Comparison of ENCODE assay signal across 8 mouse cellular contexts in genomic region chr1:91299026-91299706, GRCm38 (mm10). TPM values are rescaled to one million over a fixed set of nuclear protein-coding genes. Genes with fewer than 3 reads are reported as not detected.
A peak's percentile ranks its signal among the peaks of the same experiment; 100 is the strongest.
DNase-seq lines count a peak whose midpoint lies in the region; ATAC-seq and TF ChIP-seq lines count a peak whose summit lies in the region.

No protein-coding gene starts in this region.

- DNase-seq in heart, adult 2 months = no peak
- DNase-seq in heart, adult 9 months (ENCODE audit: low spot score in 2 of 2) = no peak
- peak; percentile 35 for DNase-seq in CD4-positive helper T cell, adult 2 months (ENCODE audit: low read depth, low spot score)
- no peak for DNase-seq in liver, embryonic 14.5 days (ENCODE audit: low read depth in 3 of 3, low spot score in 3 of 3)
- no peak for DNase-seq in ovary, postnatal 36 days (ENCODE audit: low spot score)
- DNase-seq in frontal cortex, adult 2 months (ENCODE audit: extremely low spot score in 1 of 2, low spot score in 1 of 2) = no peak
- no peak for DNase-seq in right cerebral cortex, adult 2 months (ENCODE audit: low spot score in 2 of 2)

- H3K4me1 ChIP-seq in heart, adult 2 months (ENCODE audit: control insufficient read depth, insufficient read depth, low read length) = peaks cover 3% of the 10 kb centered on the region
- peaks cover 7% of the 10 kb centered on the region for H3K4me1 ChIP-seq in forebrain, embryonic 13.5 days
- H3K4me1 ChIP-seq in liver, embryonic 14.5 days (replicated peaks; ENCODE audit: control insufficient read depth in 2 of 2, insufficient read depth in 2 of 2, low read length in 1 of 2) = peaks cover 19 to 34% of the 10 kb centered on the region in 2 experiments

- ATAC-seq in forebrain, embryonic 13.5 days = no peak
- no peak for ATAC-seq in liver, embryonic 14.5 days (ENCODE audit: insufficient read depth)

- H3K36me3 ChIP-seq in heart, adult 2 months (ENCODE audit: control insufficient read depth, insufficient read depth, low read length) = no peaks in the 10 kb centered on the region; the same call in 1 of the 2 replicates
- peaks cover 10% of the 10 kb centered on the region; the same call in 1 of the 2 replicates for H3K36me3 ChIP-seq in forebrain, embryonic 13.5 days (ENCODE audit: poor library complexity, severe bottlenecking)
- peaks cover 9% of the 10 kb centered on the region for H3K36me3 ChIP-seq in liver, embryonic 14.5 days (replicated peaks; ENCODE audit: control insufficient read depth, insufficient read depth, low read depth)

- H3K9me3 ChIP-seq in forebrain, embryonic 13.5 days (replicated peaks) = no peaks in the 10 kb centered on the region
- no peaks in the 10 kb centered on the region for H3K9me3 ChIP-seq in liver, embryonic 14.5 days (ENCODE audit: control insufficient read depth, low read length)

- intact Hi-C loops in heart, adult 2 months (cut with DNase I) = no loop called here

- H3K27ac ChIP-seq in heart, adult 2 months = peak overlapping the region; percentile 31; the same call in 1 of the 2 replicates
- H3K27ac ChIP-seq in forebrain, embryonic 13.5 days = no peak overlapping the region
- peak overlapping the region; percentile 37 for H3K27ac ChIP-seq in liver, embryonic 14.5 days

- H3K4me2 ChIP-seq in forebrain, embryonic 13.5 days = peak overlapping the region; percentile 78
- peak overlapping the region; percentile 97 for H3K4me2 ChIP-seq in liver, embryonic 14.5 days (ENCODE audit: low read depth)

- H3K4me3 ChIP-seq in heart, adult 2 months = peak overlapping the region; percentile 74
- H3K4me3 ChIP-seq in forebrain, embryonic 13.5 days = peak overlapping the region; percentile 85
- H3K4me3 ChIP-seq in liver, embryonic 14.5 days (ENCODE audit: insufficient read depth in 1 of 2, low read depth in 2 of 2, low read length in 2 of 2) = peak overlapping the region; percentile 81 to 89

- TF ChIP-seq CTCF in heart, adult 2 months (IDR thresholded peaks at IDR 0.05) = no peak
- TF ChIP-seq CTCF in liver, embryonic 14.5 days (IDR thresholded peaks at IDR 0.05; ENCODE audit: low read depth) = no peak

- H3K79me2 ChIP-seq in heart, adult 2 months (replicated peaks; ENCODE audit: control insufficient read depth, insufficient read depth, low read length) = no peaks in the 10 kb centered on the region

- TF ChIP-seq EP300 in heart, adult 2 months (IDR thresholded peaks at IDR 0.05; ENCODE audit: insufficient read depth, low read depth, low read length) = no peak
- TF ChIP-seq EP300 in liver, embryonic 14.5 days (IDR thresholded peaks at IDR 0.05; ENCODE audit: low read depth) = no peak

- no peak for TF ChIP-seq POLR2A in heart, adult 2 months (IDR thresholded peaks at IDR 0.05; ENCODE audit: insufficient read depth, low read depth, low read length)

- WGBS in heart, adult 2 months = 62% methylated on average over 13 of the region's 13 CpGs
- WGBS in forebrain, embryonic 13.5 days = 87% methylated on average over 13 of the region's 13 CpGs
- WGBS in liver, embryonic 14.5 days (ENCODE audit: insufficient replicate concordance) = 52% methylated on average over 13 of the region's 13 CpGs

- no peaks in the 10 kb centered on the region for H3K27me3 ChIP-seq in heart, adult 2 months (ENCODE audit: control insufficient read depth, insufficient read depth, low read length)
- no peaks in the 10 kb centered on the region for H3K27me3 ChIP-seq in forebrain, embryonic 13.5 days
- no peaks in the 10 kb centered on the region for H3K27me3 ChIP-seq in liver, embryonic 14.5 days (ENCODE audit: control insufficient read depth, insufficient read depth, low read length)

- H3K9ac ChIP-seq in heart, adult 2 months (ENCODE audit: low read depth, low read length) = peak overlapping the region; percentile 12
- peak overlapping the region; percentile 84 for H3K9ac ChIP-seq in forebrain, embryonic 13.5 days
- H3K9ac ChIP-seq in liver, embryonic 14.5 days (replicated peaks) = peak overlapping the region; percentile 69

RNA-seq across cellular contexts. Expression of gene Scly, which starts 1.0 kb away (rescaled TPM):
- total RNA-seq in heart, adult 2 months (2021) = 10 to 100 TPM; 17.0 to 19.2 TPM
- polyA plus RNA-seq in heart, adult 2 months (2012; rRNA removed) = 14.4 and 18.3 TPM in 2 replicates
- polyA plus RNA-seq in forebrain, embryonic 13.5 days (2015; fragmentation: Nextera tagmentation; extraction: Ambion mirVana) = 10.0 and 10.9 TPM in 2 replicates
- 20.7 and 21.0 TPM in 2 replicates for polyA plus RNA-seq in liver, embryonic 14.5 days (2012; rRNA removed)
- polyA plus RNA-seq in liver, embryonic 14.5 days (2014; fragmentation: Nextera tagmentation; extraction: Ambion mirVana) = 21.0 and 22.6 TPM in 2 replicates
- 19.6 and 20.0 TPM in 2 replicates for polyA plus RNA-seq in frontal cortex, adult 2 months (2012; rRNA removed)

RNA-seq across cellular contexts. Expression of gene Espnl, which starts 22.7 kb away (rescaled TPM):
- total RNA-seq in heart, adult 2 months (2021) = not detected
- polyA plus RNA-seq in heart, adult 2 months (2012; rRNA removed) = 0.06 TPM in 2 replicates
- 0.05 TPM in 1 of 2 replicates, not detected in the other for polyA plus RNA-seq in forebrain, embryonic 13.5 days (2015; fragmentation: Nextera tagmentation; extraction: Ambion mirVana)
- polyA plus RNA-seq in liver, embryonic 14.5 days (2012; rRNA removed) = 0.01 and 0.03 TPM in 2 replicates
- 0.01 TPM in 1 of 2 replicates, not detected in the other for polyA plus RNA-seq in liver, embryonic 14.5 days (2014; fragmentation: Nextera tagmentation; extraction: Ambion mirVana)
- 0.21 and 0.28 TPM in 2 replicates for polyA plus RNA-seq in frontal cortex, adult 2 months (2012; rRNA removed)

RNA-seq across cellular contexts. Expression of gene Ube2f, which starts 49.1 kb away (rescaled TPM):
- 10 to 100 TPM; 43.1 to 48.1 TPM for total RNA-seq in heart, adult 2 months (2021)
- 39.4 and 62.5 TPM in 2 replicates for polyA plus RNA-seq in heart, adult 2 months (2012; rRNA removed)
- 81.3 and 82.6 TPM in 2 replicates for polyA plus RNA-seq in forebrain, embryonic 13.5 days (2015; fragmentation: Nextera tagmentation; extraction: Ambion mirVana)
- polyA plus RNA-seq in liver, embryonic 14.5 days (2012; rRNA removed) = 31.0 and 41.1 TPM in 2 replicates
- 58.3 and 61.1 TPM in 2 replicates for polyA plus RNA-seq in liver, embryonic 14.5 days (2014; fragmentation: Nextera tagmentation; extraction: Ambion mirVana)
- 60.1 and 62.1 TPM in 2 replicates for polyA plus RNA-seq in frontal cortex, adult 2 months (2012; rRNA removed)

RNA-seq across cellular contexts. Expression of gene Klhl30, which starts 51.6 kb away (rescaled TPM):
- total RNA-seq in heart, adult 2 months (2021) = 10 to 100 TPM; 34.7 to 46.0 TPM
- 59.8 and 72.0 TPM in 2 replicates for polyA plus RNA-seq in heart, adult 2 months (2012; rRNA removed)
- polyA plus RNA-seq in forebrain, embryonic 13.5 days (2015; fragmentation: Nextera tagmentation; extraction: Ambion mirVana) = 0.05 TPM in 1 of 2 replicates, not detected in the other
- 0.01 and 0.02 TPM in 2 replicates for polyA plus RNA-seq in liver, embryonic 14.5 days (2012; rRNA removed)
- not detected in 2 replicates for polyA plus RNA-seq in liver, embryonic 14.5 days (2014; fragmentation: Nextera tagmentation; extraction: Ambion mirVana)
- polyA plus RNA-seq in frontal cortex, adult 2 months (2012; rRNA removed) = 4.8 and 5.0 TPM in 2 replicates

Comparison
In these comparisons a context has a peak if more than half of its experiments do, and no peak if none do; other contexts are left out.
1. H3K9ac ChIP-seq: peak in every context shown above with its lines; median percentile 84 in forebrain, embryonic 13.5 days; 69 in liver, embryonic 14.5 days; 12 in heart, adult 2 months.